Comparison of ENCODE assay signal across 9 mouse cellular contexts in the genomic region with DNA sequence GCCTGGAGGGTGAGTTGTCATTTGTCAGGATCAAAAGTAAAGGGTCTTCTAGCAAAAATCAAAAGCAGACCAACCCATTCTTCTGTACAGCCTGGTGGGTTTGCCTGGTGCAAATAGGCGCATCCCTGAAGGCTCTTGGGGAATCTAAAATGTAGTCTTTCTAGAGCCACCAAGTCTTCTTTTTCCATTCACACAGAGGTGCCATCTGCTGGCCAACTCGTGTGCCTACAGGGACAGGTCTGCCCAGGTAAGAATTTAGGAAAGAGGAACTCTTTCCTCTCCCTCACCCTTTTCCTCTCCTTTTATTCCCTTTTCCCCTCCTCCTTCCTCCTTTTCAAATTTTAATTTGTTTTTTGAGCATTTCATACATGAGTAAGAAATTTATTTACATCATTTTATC.
DNase-seq lines count a peak whose midpoint lies in the region; ATAC-seq and TF ChIP-seq lines count a peak whose summit lies in the region.
"Had no signal": no experiment of that assay in that cellular context is flagged by ENCODE, and none has a peak within 500 bp of the region (broad histone marks: within the 10 kb centered on the region; RNA-seq: fewer than 3 reads in every experiment).

No protein-coding gene starts in this region.

- 35% methylated on average over 2 of the region's 2 CpGs for WGBS in hindbrain, embryonic 11.5 days
- WGBS in hindbrain, embryonic 10.5 days, result 27% methylated on average over 2 of the region's 2 CpGs
- 13% methylated on average over 2 of the region's 2 CpGs for WGBS in small intestine, adult 2 months

- no peak overlapping the region for H3K9ac ChIP-seq in hindbrain, embryonic 11.5 days (ENCODE audit: low read depth, low read length)
- H3K9ac ChIP-seq: midbrain, embryonic 12.5 days had no signal

- H3K4me1 ChIP-seq in hindbrain, embryonic 11.5 days (replicated peaks; ENCODE audit: control insufficient read depth, insufficient read depth, low read length), result no peaks in the 10 kb centered on the region
- no peaks in the 10 kb centered on the region for H3K4me1 ChIP-seq in hindbrain, embryonic 10.5 days (replicated peaks)
- no peaks in the 10 kb centered on the region for H3K4me1 ChIP-seq in small intestine, adult 2 months (ENCODE audit: control insufficient read depth, insufficient read depth, insufficient read length, low read length)
- H3K4me1 ChIP-seq: midbrain, embryonic 12.5 days had no signal

- H3K36me3 ChIP-seq in hindbrain, embryonic 11.5 days (ENCODE audit: control insufficient read depth, insufficient read depth, low read length), result no peaks in the 10 kb centered on the region
- H3K36me3 ChIP-seq in hindbrain, embryonic 10.5 days, result no peaks in the 10 kb centered on the region
- no peaks in the 10 kb centered on the region for H3K36me3 ChIP-seq in small intestine, adult 2 months (ENCODE audit: control insufficient read depth, insufficient read depth, low read length)
- H3K36me3 ChIP-seq: midbrain, embryonic 12.5 days had no signal

- peak; percentile 33 for DNase-seq in hindbrain, embryonic 11.5 days (ENCODE audit: low spot score)
- DNase-seq in hindbrain, embryonic 10.5 days (ENCODE audit: low spot score), result no peak
- DNase-seq in right cerebral cortex, postnatal 4 days, result peak; percentile 5
- DNase-seq in right cerebral cortex, postnatal 25 days, result no peak
- DNase-seq in cerebellum, postnatal 14 days, result peak; percentile 44 to 58

- no peak overlapping the region for H3K27ac ChIP-seq in hindbrain, embryonic 11.5 days (ENCODE audit: low read depth, low read length)
- no peak overlapping the region for H3K27ac ChIP-seq in hindbrain, embryonic 10.5 days
- no peak overlapping the region for H3K27ac ChIP-seq in small intestine, adult 2 months (ENCODE audit: insufficient read depth, low read depth, low read length)
- H3K27ac ChIP-seq: midbrain, embryonic 12.5 days had no signal

- H3K4me2 ChIP-seq in hindbrain, embryonic 11.5 days (replicated peaks; ENCODE audit: low read depth, low read length), result no peak overlapping the region
- H3K4me2 ChIP-seq: midbrain, embryonic 12.5 days had no signal

- no peak for ATAC-seq in hindbrain, embryonic 11.5 days (ENCODE audit: low FRiP score)
- ATAC-seq in erythroid progenitor cell, adult 5-6 weeks (replicated peaks; ENCODE audit: low FRiP score, poor library complexity, severe bottlenecking), result no peak
- ATAC-seq in granulocyte monocyte progenitor cell, adult 5-6 weeks (replicated peaks; ENCODE audit: poor library complexity, severe bottlenecking), result no peak

- TF ChIP-seq CTCF in small intestine, adult 2 months (IDR thresholded peaks at IDR 0.05; ENCODE audit: extremely low read depth, insufficient read length, insufficient replicate concordance, low read depth, low read length), result peak; percentile 41; the same call in 1 of the 2 replicates

- H3K27me3 ChIP-seq in hindbrain, embryonic 11.5 days (ENCODE audit: control insufficient read depth, insufficient read depth, low read length), result no peaks in the 10 kb centered on the region
- no peaks in the 10 kb centered on the region for H3K27me3 ChIP-seq in hindbrain, embryonic 10.5 days (ENCODE audit: insufficient read depth, poor library complexity, severe bottlenecking)
- no peaks in the 10 kb centered on the region for H3K27me3 ChIP-seq in small intestine, adult 2 months (ENCODE audit: control insufficient read depth, insufficient read depth, low read length)
- H3K27me3 ChIP-seq: midbrain, embryonic 12.5 days had no signal

- H3K9me3 ChIP-seq in hindbrain, embryonic 11.5 days (ENCODE audit: control insufficient read depth, low read length), result no peaks in the 10 kb centered on the region
- no peaks in the 10 kb centered on the region for H3K9me3 ChIP-seq in hindbrain, embryonic 10.5 days
- H3K9me3 ChIP-seq: midbrain, embryonic 12.5 days had no signal

- no peak overlapping the region for H3K4me3 ChIP-seq in hindbrain, embryonic 11.5 days (ENCODE audit: low read depth, low read length)
- no peak overlapping the region for H3K4me3 ChIP-seq in hindbrain, embryonic 10.5 days
- no peak overlapping the region for H3K4me3 ChIP-seq in small intestine, adult 2 months (ENCODE audit: low read depth, low read length)
- H3K4me3 ChIP-seq: midbrain, embryonic 12.5 days had no signal

- TF ChIP-seq POLR2A in small intestine, adult 2 months (IDR thresholded peaks at IDR 0.05; ENCODE audit: low read depth, low read length), result no peak

Comparison
In these comparisons a context has a peak if more than half of its experiments do, and no peak if none do; other contexts are left out.
1. DNase-seq: peak in hindbrain, embryonic 11.5 days (single experiment), right cerebral cortex, postnatal 4 days (single experiment) and cerebellum, postnatal 14 days (2 of 2); none in hindbrain, embryonic 10.5 days (single experiment) and right cerebral cortex, postnatal 25 days (single experiment).